Mouse (Mus musculus) spleen, adult 2 months (tissue): ENCODE results near the gene Mapk14.

Experiments
- CTCF ChIP-seq: fragments of 200-500 bp; IDR thresholded peaks from 2 replicates; pipeline ENCODE4 v1.5.1; 2011; ENCODE audit warnings: mild to moderate bottlenecking, inconsistent platforms; ENCODE audit not compliant: insufficient read depth, insufficient read length, insufficient replicate concordance; ENCODE audit errors: extremely low read depth
- POLR2A ChIP-seq: fragments of 200-500 bp; IDR thresholded peaks from 2 replicates; pipeline ENCODE4 v1.6.1; 2011; ENCODE audit warnings: low read depth, low read length, inconsistent platforms

DNA sequence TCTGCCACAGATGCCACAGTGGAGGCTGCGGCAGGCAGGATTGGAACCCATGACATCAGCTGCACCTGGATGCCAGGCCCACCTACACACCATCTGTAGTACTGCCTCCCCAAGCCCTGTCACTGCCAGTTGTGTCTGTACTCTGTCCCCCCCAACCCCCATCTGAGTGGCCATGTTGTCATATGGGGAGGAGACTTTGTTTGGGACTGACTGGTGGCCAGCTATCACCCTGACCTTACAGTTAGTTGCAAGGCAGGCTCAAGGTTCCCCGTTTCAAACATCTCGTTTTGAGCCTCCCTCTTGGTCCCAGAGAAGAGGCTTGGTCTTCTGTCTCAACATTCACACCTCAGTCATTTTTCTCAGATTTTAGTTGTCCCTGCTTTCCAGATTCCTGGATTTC lies 88.6 kb downstream of the Mapk14 start:
- TF ChIP-seq POLR2A (no peak), CTCF (no peak)
